Mouse (Mus musculus) G1E (cell line): ENCODE data around the gene 9430097D07Rik. TPM values are rescaled to one million over a fixed set of nuclear protein-coding genes. Genes with fewer than 3 reads are reported as not detected.

ENCODE experiments used
- ATAC-seq: 2 replicates; pipeline ENCODE4 v1.8.0; 2016; ENCODE audit warnings: mild to moderate bottlenecking; ENCODE audit not compliant: insufficient number of reproducible peaks, poor library complexity, low FRiP score, severe bottlenecking; ENCODE audit errors: extremely low read depth
- DNase-seq: peaks from one replicate; pipeline ENCODE4 v3.0.0; 2012; ENCODE audit warnings: low spot score
- H3K27me3 ChIP-seq: 2 replicates; pipeline ENCODE4 v1.6.1; 2012; ENCODE audit warnings: mild to moderate bottlenecking, low read length, inconsistent platforms; ENCODE audit not compliant: insufficient read depth
- H3K36me3 ChIP-seq: replicated peaks from 2 replicates; pipeline ENCODE3; 2012; ENCODE audit warnings: mild to moderate bottlenecking, inconsistent platforms
- H3K4me1 ChIP-seq: 2 replicates; pipeline ENCODE4 v1.6.1; 2012; ENCODE audit warnings: low read depth, low read length, inconsistent platforms, mixed read lengths; ENCODE audit not compliant: insufficient read depth
- H3K4me3 ChIP-seq: 2 replicates; pipeline ENCODE4 v1.5.1; 2012; ENCODE audit warnings: low read depth, mild to moderate bottlenecking, inconsistent platforms, low read length, moderate library complexity, mixed read lengths
- H3K9me3 ChIP-seq: replicated peaks from 2 replicates; pipeline ENCODE4 v1.6.1; 2012; ENCODE audit warnings: inconsistent platforms
- CTCF ChIP-seq: IDR thresholded peaks from 2 replicates; pipeline ENCODE4 v1.5.1; 2012; ENCODE audit warnings: low read depth, low read length, inconsistent platforms, mixed read lengths
- GATA1 ChIP-seq: IDR thresholded peaks from 2 replicates; pipeline ENCODE4 v1.6.1; 2012; ENCODE audit warnings: borderline replicate concordance, low read length, inconsistent platforms, mixed read lengths
- GATA2 ChIP-seq: IDR thresholded peaks from 2 replicates; pipeline ENCODE4 v1.6.1; 2012; ENCODE audit warnings: low read depth, low read length, inconsistent platforms, borderline replicate concordance
- POLR2AphosphoS5 ChIP-seq: IDR thresholded peaks from 2 replicates; pipeline ENCODE4 v1.6.1; 2012; ENCODE audit warnings: low read depth, low read length, inconsistent platforms; ENCODE audit not compliant: insufficient replicate concordance
- TAL1 ChIP-seq: conservative IDR thresholded peaks from 2 replicates; pipeline ENCODE4 v1.6.1; 2012; ENCODE audit warnings: low read depth, low read length, inconsistent platforms, mixed read lengths
- polyA plus RNA-seq: library from polyadenylated mRNA; stranded (reverse); fragments of >175 nt; gene quantifications from 2 replicates; pipeline ENCODE4 v1.2.3, GENCODE M21; 2012
- total RNA-seq, 2 experiments: library from RNA; stranded (forward) in 1 of 2; stranded (reverse) in 1 of 2; fragments of 200-1000 nt in 1 of 2; fragments of >200 nt in 1 of 2; fragmentation: Nextera tagmentation in 1 of 2; gene quantifications; 2 replicates each; pipeline ENCODE4 v1.2.3; 2014 to 2017

Gene 9430097D07Rik
- total and polyA plus RNA-seq, 3 experiments, result 0.11 TPM; not detected in 2

- TF ChIP-seq CTCF (no peak), GATA1 (no peak), POLR2AphosphoS5 (no peak), TAL1 (no peak), GATA2 (no peak)
- ATAC-seq (no peak), DNase-seq (no peak)
- no peak overlapping the region for H3K4me3 ChIP-seq
- no peaks in the 10 kb centered on the region for H3K9me3 ChIP-seq
- H3K27me3 ChIP-seq, result peaks cover 27% of the 10 kb centered on the region; the same call in 1 of the 2 replicates
- peaks cover 75% of the 10 kb centered on the region for H3K4me1 ChIP-seq
- peaks cover 40% of the 10 kb centered on the region for H3K36me3 ChIP-seq
Observed at GRCm38 (mm10) chr2:32537941-32538340, 37.5 kb downstream of the 9430097D07Rik start.

GRCm38 (mm10) chr2:32537360-32537905 lies 38.1 kb downstream of the 9430097D07Rik start:
- Histone ChIP-seq H3K27me3 (peaks cover 27% of the 10 kb centered on the region; the same call in 1 of the 2 replicates), H3K36me3 (peaks cover 36% of the 10 kb centered on the region), H3K4me3 (peak overlapping the region; percentile 63), H3K4me1 (peaks cover 73% of the 10 kb centered on the region), H3K9me3 (no peaks in the 10 kb centered on the region)
- TF ChIP-seq GATA1, result no peak
- TF ChIP-seq TAL1, result no peak
- no peak for TF ChIP-seq GATA2
- TF ChIP-seq POLR2AphosphoS5, result no peak
- no peak for TF ChIP-seq CTCF
- ATAC-seq (no peak), DNase-seq (no peak)

- Histone ChIP-seq H3K4me3 (peak overlapping the region; percentile 87), H3K36me3 (peaks cover 32% of the 10 kb centered on the region), H3K9me3 (no peaks in the 10 kb centered on the region), H3K27me3 (peaks cover 27% of the 10 kb centered on the region; the same call in 1 of the 2 replicates), H3K4me1 (peaks cover 67% of the 10 kb centered on the region)
- TF ChIP-seq POLR2AphosphoS5 (no peak), GATA1 (no peak), GATA2 (no peak)
- no peak for ATAC-seq
- peak; percentile 54 for DNase-seq
Observed at GRCm38 (mm10) chr2:32536634-32537359, 38.7 kb downstream of the 9430097D07Rik start.

GRCm38 (mm10) chr2:32536086-32536633 lies 39.3 kb downstream of the 9430097D07Rik start:
- peaks cover 29% of the 10 kb centered on the region; the same call in 1 of the 2 replicates for H3K27me3 ChIP-seq
- H3K4me3 ChIP-seq, result peak overlapping the region; percentile 87
- DNase-seq (no peak), ATAC-seq (no peak)
- H3K9me3 ChIP-seq, result no peaks in the 10 kb centered on the region
- peaks cover 28% of the 10 kb centered on the region for H3K36me3 ChIP-seq
- H3K4me1 ChIP-seq, result peaks cover 62% of the 10 kb centered on the region
- TF ChIP-seq CTCF, result no peak
- TF ChIP-seq TAL1, result no peak
- TF ChIP-seq GATA2, result no peak
- no peak for TF ChIP-seq POLR2AphosphoS5
- TF ChIP-seq GATA1, result no peak

GRCm38 (mm10) chr2:32535501-32535991 lies 39.9 kb downstream of the 9430097D07Rik start:
- H3K27me3 ChIP-seq, result peaks cover 26% of the 10 kb centered on the region; the same call in 1 of the 2 replicates
- peaks cover 22% of the 10 kb centered on the region for H3K36me3 ChIP-seq
- ATAC-seq (no peak), DNase-seq (peak; percentile 53)
- peak overlapping the region; percentile 87 for H3K4me3 ChIP-seq
- no peaks in the 10 kb centered on the region for H3K9me3 ChIP-seq
- no peak for TF ChIP-seq CTCF
- TF ChIP-seq TAL1, result no peak
- no peak for TF ChIP-seq GATA2
- TF ChIP-seq GATA1, result no peak
- TF ChIP-seq POLR2AphosphoS5, result no peak
- peaks cover 64% of the 10 kb centered on the region for H3K4me1 ChIP-seq

GRCm38 (mm10) chr2:32534733-32535471 lies 40.6 kb downstream of the 9430097D07Rik start, which contains the start of gene Fam102a:
Gene Fam102a, plus strand, starts transcription at chr2:32535332.
- peaks cover 19% of the 10 kb centered on the region for H3K36me3 ChIP-seq
- peak within 1 kb of the TSS; percentile 87 for H3K4me3 ChIP-seq
- no peaks in the 10 kb centered on the region for H3K9me3 ChIP-seq
- ATAC-seq (peak; percentile 95), DNase-seq (peak; percentile 95)
- H3K27me3 ChIP-seq, result peaks cover 26% of the 10 kb centered on the region; the same call in 1 of the 2 replicates
- TF ChIP-seq GATA2, result no peak
- no peak for TF ChIP-seq GATA1
- TF ChIP-seq CTCF, result no peak
- no peak for TF ChIP-seq POLR2AphosphoS5
- TF ChIP-seq TAL1, result no peak
- peaks cover 68% of the 10 kb centered on the region for H3K4me1 ChIP-seq
